Mouse (Mus musculus): ENCODE measurements around the gene Dhps.

Gene Dhps

DNA sequence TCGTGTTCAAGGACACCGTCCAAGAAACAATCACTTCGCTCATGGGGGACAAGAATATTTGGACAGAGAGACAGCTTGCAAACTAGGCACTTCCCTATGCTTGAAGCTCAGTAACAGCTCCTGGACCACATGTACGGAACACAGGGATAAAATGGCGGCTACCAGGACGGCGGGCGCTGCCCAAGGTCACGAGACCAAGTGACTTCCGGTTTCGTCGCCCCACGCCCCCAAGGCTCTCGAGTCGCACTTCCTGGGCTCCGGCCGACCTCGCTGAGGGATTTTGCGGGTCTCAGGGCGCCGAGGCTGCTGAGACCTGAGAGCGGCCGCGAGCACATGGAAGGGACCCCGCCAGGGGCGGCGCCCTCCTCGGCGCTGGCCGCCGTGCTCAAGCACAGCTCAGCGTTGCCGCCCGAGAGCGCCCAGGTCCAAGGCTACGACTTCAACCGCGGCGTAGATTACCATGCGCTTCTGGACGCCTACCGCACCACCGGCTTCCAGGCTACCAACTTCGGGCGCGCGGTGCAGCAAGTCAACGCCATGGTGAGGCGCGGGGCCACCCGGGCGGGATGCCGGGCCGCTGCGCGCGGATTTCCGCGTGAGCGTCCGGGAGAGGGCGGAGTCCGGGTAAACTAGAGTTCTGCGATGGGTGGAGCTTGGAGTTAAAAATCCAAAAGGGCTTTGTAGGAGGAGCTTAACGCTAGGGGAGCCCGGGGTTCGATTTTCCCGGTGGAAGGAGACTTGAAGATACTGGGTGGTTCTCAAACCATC, at the start of gene Dhps:
Gene Dhps, plus strand, starts transcription at position 244 of the 768 bp plus-strand sequence.
- DNase-seq: peak; percentile 88

DNA sequence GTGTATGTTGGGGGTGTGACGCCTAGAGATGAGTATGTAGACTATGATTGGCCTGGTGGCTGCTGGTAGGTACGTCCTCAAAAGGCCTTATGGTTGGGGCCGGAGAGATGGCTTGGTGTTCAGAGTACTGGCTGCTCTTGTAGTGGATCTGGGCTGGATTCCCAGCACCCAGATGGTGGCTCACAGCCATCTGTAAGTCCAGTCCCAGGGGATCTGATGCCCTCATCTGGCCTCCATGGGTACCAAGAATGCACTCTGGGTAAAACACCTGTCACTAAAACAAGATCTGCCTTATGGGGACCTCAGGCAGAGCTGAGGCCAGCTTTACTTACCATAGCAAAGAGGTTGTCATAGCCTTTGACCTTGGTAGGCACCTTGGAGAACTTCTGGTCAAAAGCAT, 47.7 kb upstream of the Dhps start:
- no peak for DNase-seq

DNA sequence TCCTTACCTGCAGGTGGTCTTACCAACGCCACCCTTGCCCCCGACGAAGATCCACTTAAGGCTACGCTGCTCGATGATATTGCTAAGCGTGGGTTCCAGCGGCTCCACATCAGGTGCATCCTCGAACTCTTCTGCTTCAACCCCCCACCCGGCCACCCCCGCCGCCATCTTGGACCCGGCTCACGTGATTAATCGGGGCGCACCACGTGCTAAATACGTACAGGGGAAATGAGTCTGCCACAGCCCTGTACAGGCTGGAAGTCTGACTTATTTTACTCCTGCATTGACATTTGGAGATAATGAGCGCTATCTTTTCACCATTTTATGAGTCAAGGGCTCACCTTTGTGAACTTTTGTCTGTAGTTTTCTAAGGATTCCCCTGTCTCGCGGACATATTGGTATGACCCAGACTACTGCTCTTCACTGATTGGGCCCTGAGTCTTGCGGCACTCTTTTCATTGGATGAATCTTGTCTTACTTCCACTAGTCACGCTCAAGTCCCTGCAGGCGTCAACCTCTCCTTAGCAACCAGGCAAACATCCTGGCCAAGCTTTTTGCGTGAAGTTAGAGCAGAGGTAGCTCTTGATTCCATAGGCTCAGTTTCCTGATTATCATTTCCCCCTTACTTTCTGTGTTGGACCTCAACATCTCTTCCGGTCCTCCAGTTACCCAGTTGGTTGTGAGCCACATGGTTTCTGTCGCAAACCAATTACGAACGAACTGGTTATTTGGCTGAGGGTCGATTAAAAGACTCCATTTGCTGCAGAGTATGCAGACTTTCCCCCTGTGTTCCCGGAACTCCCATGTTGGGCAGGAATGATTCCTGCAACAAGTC, 46.2 kb upstream of the Dhps start, which contains the start of gene Asna1:
Gene Asna1, minus strand, starts transcription at position 184 of the 835 bp plus-strand sequence.
- peak; percentile 84 for DNase-seq

- DNase-seq: peak; percentile 94
Measured at GRCm38 (mm10) chr8:85026670-85027515, 44.7 kb upstream of the Dhps start, which contains the start of gene Trir. Gene Trir (plus strand): TSS chr8:85026823.

DNA sequence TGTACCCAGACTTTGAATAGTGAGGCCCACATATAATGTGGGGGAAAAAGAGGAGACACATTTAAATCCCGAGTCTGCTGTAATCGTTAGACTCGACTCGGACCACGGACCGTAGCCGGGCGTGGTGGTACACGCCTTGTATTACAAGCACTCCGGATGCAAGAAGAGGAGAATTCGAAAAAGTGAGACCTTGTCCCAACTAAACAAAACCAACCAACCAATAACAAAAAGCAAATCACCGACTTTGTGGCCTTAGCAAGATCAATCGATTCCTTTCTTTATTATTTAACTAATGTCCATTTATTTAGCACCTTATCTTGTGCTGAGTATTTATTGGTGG, 44.1 kb upstream of the Dhps start:
- no peak for DNase-seq

DNA sequence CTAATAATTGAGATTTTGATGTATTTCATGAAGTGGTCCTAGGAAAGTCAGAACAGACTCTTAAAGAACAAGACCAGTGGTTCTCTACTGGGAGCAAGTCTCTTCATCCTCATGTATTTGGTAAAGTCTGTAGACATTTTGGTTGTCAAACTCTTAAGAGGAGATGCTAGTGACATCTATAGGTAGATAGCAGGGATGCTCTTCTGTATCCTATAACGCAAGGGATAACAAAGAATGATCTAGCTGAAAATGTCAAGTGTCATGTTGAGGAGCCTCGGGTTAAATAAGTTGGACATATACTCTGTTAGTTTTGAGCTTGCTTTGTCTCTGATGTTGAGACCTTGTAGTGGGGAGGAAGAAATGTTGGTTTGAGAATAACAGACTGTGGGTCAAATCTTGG, 43.6 kb upstream of the Dhps start:
- DNase-seq: no peak

GRCm38 (mm10) chr8:85029271-85029670, 42.3 kb upstream of the Dhps start:
- no peak for DNase-seq

- no peak for DNase-seq
Measured at GRCm38 (mm10) chr8:85032622-85033311, 38.8 kb upstream of the Dhps start.

- no peak for DNase-seq
Measured at GRCm38 (mm10) chr8:85033867-85034266, 37.7 kb upstream of the Dhps start.

- peak; percentile 81 for DNase-seq
Measured at GRCm38 (mm10) chr8:85034764-85035163, 36.8 kb upstream of the Dhps start.

DNA sequence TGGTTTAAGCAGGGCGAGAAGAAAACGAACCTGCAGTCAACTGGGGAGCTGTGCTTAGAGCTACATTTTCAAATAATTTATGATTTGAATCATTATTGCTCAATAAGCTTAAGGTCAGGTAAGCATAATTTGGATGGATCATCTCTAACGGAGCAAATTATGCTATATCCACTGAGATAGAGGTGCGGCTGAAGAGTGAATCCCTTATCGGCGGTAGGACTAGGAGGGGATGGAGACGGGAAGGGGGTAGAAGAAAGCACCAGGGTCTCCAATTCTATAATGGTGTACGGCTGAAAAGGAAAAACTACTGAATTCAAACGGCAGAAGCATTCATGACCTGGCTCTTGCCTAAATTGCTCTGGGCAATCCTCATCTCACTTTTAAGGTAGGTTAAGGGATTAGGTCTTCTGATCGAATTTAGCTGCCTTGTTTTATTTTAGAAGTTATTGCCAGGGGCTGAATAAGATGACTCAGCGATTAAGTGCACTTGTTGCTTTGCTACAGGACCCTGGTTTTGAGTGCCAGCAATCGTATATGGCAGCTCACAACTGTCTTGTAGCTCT, 36.3 kb upstream of the Dhps start:
- no peak for DNase-seq

- DNase-seq: peak; percentile 27
Measured at GRCm38 (mm10) chr8:85035728-85036310, 35.7 kb upstream of the Dhps start.

GRCm38 (mm10) chr8:85036381-85036717, 35.2 kb upstream of the Dhps start:
- DNase-seq: no peak

DNA sequence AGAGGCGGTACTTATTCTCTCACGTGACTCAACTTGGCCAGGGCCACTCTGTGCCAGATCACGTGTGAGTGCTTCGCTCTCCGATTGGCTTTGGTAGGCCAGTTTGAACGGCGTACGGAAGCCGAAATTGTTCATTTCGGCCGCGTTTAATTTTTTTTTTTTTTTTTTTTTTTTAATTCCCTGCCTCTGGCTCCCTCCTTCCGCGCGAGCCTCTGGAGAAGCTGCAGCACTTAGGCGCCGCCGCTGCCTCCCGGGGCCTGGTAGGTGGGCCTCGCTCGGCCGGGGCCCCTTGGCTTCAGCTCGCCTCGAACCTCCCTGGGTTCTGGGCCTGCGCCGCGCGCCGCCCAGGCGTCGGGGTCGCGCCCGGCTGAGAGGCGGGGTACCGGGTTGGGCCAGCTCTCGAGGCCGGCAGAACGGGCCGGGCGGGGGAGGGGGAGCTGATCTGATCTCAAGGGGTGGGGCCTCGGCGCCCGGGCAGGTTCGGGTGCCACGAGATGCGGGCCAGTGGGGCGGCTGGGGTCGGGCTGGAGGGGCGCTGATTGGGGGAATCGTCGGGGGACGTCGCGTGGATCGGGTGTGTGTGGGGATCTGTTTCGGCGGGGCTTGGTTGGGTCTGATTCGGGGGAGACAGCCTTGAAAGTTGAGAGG, 34.7 kb upstream of the Dhps start, which contains the start of gene Tnpo2:
Gene Tnpo2, plus strand, starts transcription at position 198 of the 648 bp plus-strand sequence.
- peak; percentile 83 for DNase-seq

GRCm38 (mm10) chr8:85037366-85037680, 34.2 kb upstream of the Dhps start:
- no peak for DNase-seq

- DNase-seq: peak; percentile 79
Measured at GRCm38 (mm10) chr8:85037681-85038531, 33.7 kb upstream of the Dhps start.

GRCm38 (mm10) chr8:85043619-85044018, 27.9 kb upstream of the Dhps start:
- DNase-seq: no peak

DNA sequence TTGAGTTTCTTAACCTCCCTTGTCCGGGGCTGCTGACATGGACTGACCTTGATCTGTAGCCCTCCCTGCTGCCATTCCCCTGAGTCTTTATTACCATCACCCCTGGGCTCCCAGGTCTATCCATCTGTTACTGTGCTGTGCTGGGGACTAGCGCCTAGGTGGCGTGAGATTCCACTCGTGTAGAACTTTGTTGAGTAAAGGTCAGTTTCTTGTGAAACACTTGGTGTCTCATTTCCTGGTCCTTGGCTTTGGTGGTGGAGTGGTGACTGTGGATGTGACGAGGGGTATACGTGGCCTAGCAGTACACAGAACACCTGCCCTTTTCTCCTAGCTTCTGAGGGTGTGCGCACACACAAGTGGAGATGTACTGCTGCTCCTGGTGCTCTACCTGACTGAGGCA, 14.2 kb upstream of the Dhps start:
- no peak for DNase-seq

DNA sequence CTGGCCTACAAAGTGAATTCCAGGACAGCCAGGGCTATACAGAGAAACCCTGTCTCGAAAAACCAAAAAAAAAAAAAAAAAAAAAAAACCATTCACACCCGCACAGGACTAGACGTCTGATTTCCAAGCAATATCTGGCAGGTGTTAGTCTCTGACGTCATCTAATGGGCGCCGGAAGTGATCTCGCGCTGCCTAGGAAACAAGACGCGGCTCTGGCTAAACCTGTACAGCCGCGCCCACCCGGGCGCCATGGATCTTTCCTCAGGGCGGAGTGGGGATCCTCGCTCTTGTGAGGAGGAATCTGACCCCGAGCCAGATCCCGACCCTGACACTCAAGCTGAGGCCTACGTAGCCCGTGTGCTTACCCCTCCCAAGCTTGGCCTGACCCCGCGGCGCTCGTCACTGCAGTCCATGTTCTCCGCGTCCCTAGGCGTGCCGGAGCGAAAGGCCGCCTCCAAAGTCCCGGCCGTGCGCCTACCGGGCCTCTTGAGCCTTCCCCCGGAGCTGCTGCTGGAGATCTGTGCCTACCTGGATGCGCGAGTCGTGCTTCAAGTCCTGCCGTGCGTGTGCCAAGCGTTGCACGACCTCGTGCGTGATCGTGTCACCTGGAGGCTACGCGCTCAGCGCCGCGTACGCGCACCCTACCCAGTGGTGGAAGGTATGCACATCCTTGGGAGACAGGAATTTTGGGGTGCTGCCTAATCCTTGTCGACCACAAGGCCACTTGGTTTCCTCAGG, 11.5 kb upstream of the Dhps start, which contains the start of gene Fbxw9:
Gene Fbxw9, plus strand, starts transcription at position 177 of the 738 bp plus-strand sequence.
- DNase-seq: peak; percentile 84

DNA sequence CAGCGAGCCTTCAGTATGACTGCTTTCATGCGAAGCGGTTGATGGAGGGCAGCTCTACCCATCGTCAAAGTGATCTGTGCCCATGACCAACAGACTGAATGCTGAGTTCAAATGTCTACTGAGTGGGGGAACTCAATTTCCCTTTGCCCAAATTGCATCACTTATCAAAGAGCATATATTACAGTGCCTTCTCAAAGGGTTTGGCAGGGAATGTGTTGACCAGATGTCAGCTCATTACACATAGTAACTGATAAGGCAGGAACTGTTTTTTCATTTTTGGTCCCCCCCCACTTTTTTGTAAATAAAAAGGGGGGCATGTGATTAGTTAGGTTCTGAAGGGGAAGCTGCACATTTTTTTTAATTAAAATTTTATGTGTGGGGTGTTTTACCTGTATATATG, 9.0 kb upstream of the Dhps start:
- DNase-seq: no peak

Measured in thymus, postnatal 25 days (tissue).